Mouse (Mus musculus) lung, postnatal 0 days (tissue): ENCODE data around the gene Crhr1. TPM values are rescaled to one million over a fixed set of nuclear protein-coding genes. Genes with fewer than 3 reads are reported as not detected.

ENCODE experiments used
- ATAC-seq: fragments of 200-750 bp; cut with Nextera tagmentation; 2 replicates; pipeline ENCODE4 v1.8.0; 2017; ENCODE audit warnings: moderate library complexity
- DNase-seq: peaks from one replicate; pipeline ENCODE4 v3.0.0-alpha.2; 2016; ENCODE audit warnings: low spot score
- H3K27ac ChIP-seq: fragments of 300-500 bp; sonication (generic); 2 replicates; pipeline ENCODE4 v1.5.1; 2014; ENCODE audit warnings: antibody characterized with exemption, mild to moderate bottlenecking, low read length, mixed read lengths
- H3K27me3 ChIP-seq: fragments of 300-500 bp; sonication (generic); replicated peaks from 2 replicates; pipeline ENCODE4 v1.6.1; 2014; ENCODE audit warnings: low read length, mixed read lengths; ENCODE audit not compliant: insufficient read depth
- H3K36me3 ChIP-seq: fragments of 300-500 bp; sonication (generic); 2 replicates; pipeline ENCODE4 v1.6.1; 2014; ENCODE audit warnings: low read length, mixed read lengths; ENCODE audit not compliant: insufficient read depth
- H3K4me1 ChIP-seq: fragments of 300-500 bp; sonication (generic); 2 replicates; pipeline ENCODE4 v1.6.1; 2014; ENCODE audit warnings: antibody characterized with exemption, low read depth, low read length, mixed read lengths; ENCODE audit not compliant: insufficient read depth
- H3K4me2 ChIP-seq: fragments of 300-500 bp; sonication (generic); replicated peaks from 2 replicates; pipeline ENCODE4 v1.6.1; 2014; ENCODE audit warnings: low read depth, mild to moderate bottlenecking, low read length, moderate library complexity, mixed read lengths
- H3K4me3 ChIP-seq: fragments of 300-500 bp; sonication (generic); 2 replicates; pipeline ENCODE4 v1.5.1; 2014; ENCODE audit warnings: low read depth, low read length
- H3K9ac ChIP-seq: fragments of 300-500 bp; sonication (generic); replicated peaks from 2 replicates; pipeline ENCODE4 v1.6.1; 2014; ENCODE audit warnings: low read depth, mild to moderate bottlenecking
- H3K9me3 ChIP-seq: fragments of 300-500 bp; sonication (generic); 2 replicates; pipeline ENCODE4 v1.6.1; 2016; ENCODE audit warnings: low read length, mixed read lengths
- CTCF ChIP-seq: IDR thresholded peaks from 2 replicates; pipeline ENCODE4 v1.5.1; 2016; ENCODE audit warnings: antibody characterized with exemption, mild to moderate bottlenecking
- EP300 ChIP-seq: IDR thresholded peaks from 2 replicates; pipeline ENCODE4 v1.6.1; 2016; ENCODE audit warnings: antibody characterized with exemption, mild to moderate bottlenecking, control low read depth
- WGBS: fragments of 180-500 bp; shearing (Covaris S2); extraction: QIAGEN DNeasy Blood & Tissue Kit; methylation state at CpG from one replicate; pipeline ENCODE4 v1.1.7; 2014; 5-methylcytosine and 5-hydroxymethylcytosine counted together
- polyA plus RNA-seq: library from polyadenylated mRNA; unstranded; fragments of >200 nt; fragmentation: Nextera tagmentation; extraction: Ambion mirVana; gene quantifications from 2 replicates; pipeline ENCODE4 v1.2.1, GENCODE M21; 2015

The Crhr1 gene
- polyA plus RNA-seq, 1 experiment from 2014 or later = not detected

DNA sequence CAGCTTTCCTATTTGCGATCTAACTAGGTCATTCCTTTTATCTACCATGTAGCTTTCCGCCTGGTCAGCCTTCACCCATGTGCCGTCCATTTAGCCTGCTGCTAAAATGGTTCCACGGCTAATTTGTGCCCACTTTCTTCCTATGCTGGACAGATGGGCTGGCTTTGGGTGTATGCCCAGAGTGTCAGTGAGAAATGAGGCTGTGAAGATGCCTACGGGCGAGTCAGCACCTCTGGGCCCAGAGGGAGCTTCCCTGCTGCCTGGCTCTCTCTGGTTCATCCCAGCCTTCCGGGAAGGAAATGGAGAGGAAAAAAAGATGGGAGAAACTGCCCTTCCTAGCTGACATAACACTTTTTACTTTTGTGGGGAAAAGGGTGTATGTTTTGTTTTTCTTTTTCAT, 36.1 kb upstream of the Crhr1 start:
- H3K36me3 ChIP-seq = no peaks in the 10 kb centered on the region
- H3K9ac ChIP-seq = no peak overlapping the region
- 86% methylated on average over 7 of the region's 7 CpGs for WGBS
- no peaks in the 10 kb centered on the region for H3K27me3 ChIP-seq
- no peak for TF ChIP-seq EP300
- TF ChIP-seq CTCF = no peak
- no peaks in the 10 kb centered on the region for H3K4me1 ChIP-seq
- no peak overlapping the region for H3K4me2 ChIP-seq
- no peaks in the 10 kb centered on the region for H3K9me3 ChIP-seq
- H3K27ac ChIP-seq = no peak overlapping the region
- ATAC-seq (no peak), DNase-seq (no peak)
- no peak overlapping the region for H3K4me3 ChIP-seq

DNA sequence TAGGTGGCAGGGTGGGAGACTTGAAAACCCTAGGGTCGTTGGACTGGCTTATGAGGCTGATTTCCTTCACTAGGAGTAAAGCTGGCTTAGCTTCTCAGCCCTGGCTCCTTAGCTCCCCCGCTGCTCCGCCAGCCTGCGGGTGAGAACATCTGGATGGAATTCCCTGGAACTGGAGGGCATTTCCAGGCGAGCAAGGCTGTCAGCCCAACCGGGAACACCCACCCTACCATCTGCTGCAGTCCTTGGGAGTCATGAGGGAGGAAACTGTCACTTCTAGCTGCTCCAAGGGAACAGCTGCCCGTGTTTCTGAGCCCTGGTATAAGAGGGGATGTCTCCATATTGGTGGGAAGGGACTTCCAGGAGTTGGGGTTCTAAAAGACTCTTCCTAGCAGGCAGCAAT, 33.1 kb upstream of the Crhr1 start:
- no peak for ATAC-seq
- Histone ChIP-seq H3K4me3 (no peak overlapping the region), H3K4me1 (no peaks in the 10 kb centered on the region), H3K9me3 (no peaks in the 10 kb centered on the region), H3K36me3 (no peaks in the 10 kb centered on the region), H3K27me3 (no peaks in the 10 kb centered on the region), H3K9ac (no peak overlapping the region), H3K27ac (no peak overlapping the region), H3K4me2 (no peak overlapping the region)
- WGBS = 17% methylated on average over 7 of the region's 7 CpGs
- no peak for DNase-seq
- TF ChIP-seq CTCF = no peak
- TF ChIP-seq EP300 = no peak

DNA sequence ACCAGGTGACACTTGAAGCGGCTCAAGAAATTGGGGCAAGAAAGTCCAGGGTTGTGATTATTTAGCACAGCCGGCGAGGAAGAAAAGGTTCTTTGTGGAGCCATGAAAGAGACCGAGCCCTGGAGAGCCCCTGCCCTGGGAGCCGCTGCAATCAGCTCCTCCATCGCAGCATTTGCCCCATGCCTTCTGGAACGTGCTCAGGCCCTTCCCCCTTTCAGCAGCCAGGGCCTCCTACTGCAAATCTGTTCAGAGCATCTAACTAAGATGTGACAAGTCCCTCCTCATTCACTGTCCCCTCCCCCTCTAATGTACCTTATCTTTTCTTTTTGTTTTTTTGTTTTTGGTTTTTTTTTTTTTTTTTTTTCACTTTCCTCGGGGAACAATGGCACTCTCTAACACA, 30.0 kb upstream of the Crhr1 start:
- DNase-seq (no peak), ATAC-seq (no peak)
- WGBS = 23% methylated on average over 8 of the region's 8 CpGs
- Histone ChIP-seq H3K27me3 (no peaks in the 10 kb centered on the region), H3K36me3 (no peaks in the 10 kb centered on the region), H3K9me3 (no peaks in the 10 kb centered on the region), H3K4me1 (no peaks in the 10 kb centered on the region), H3K4me2 (no peak overlapping the region), H3K9ac (no peak overlapping the region), H3K27ac (no peak overlapping the region), H3K4me3 (no peak overlapping the region)
- TF ChIP-seq EP300 (no peak), CTCF (no peak)

DNA sequence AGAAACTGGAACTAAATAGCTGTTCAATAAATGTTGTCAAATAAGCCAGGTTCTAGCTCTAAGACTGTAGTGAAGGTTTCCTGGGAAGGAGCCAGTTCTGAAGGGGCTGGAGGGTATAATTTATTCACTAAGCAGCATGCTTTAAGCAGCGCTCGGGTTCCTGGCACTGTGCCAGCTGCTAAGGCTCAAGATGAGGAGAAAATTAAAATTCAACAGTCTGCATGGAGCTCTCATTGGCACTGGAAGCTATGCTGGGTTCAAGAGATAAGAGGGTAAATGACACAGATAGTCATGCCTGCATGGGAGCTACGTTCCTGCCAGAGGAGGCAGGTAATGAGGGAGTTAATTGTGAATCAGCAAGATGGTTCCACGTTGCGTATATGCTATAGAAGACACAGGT, 26.3 kb upstream of the Crhr1 start:
- no peaks in the 10 kb centered on the region for H3K27me3 ChIP-seq
- no peaks in the 10 kb centered on the region for H3K9me3 ChIP-seq
- WGBS = 35% methylated on average over 5 of the region's 5 CpGs

GRCm38 (mm10) chr11:104106969-104107368, 25.7 kb upstream of the Crhr1 start:
- H3K4me2 ChIP-seq = no peak overlapping the region
- no peak for DNase-seq
- H3K27ac ChIP-seq = no peak overlapping the region

More for the DNA sequence above, 26.3 kb upstream of the Crhr1 start:
- ATAC-seq = no peak
- no peaks in the 10 kb centered on the region for H3K4me1 ChIP-seq
- H3K27ac ChIP-seq = no peak overlapping the region
- H3K36me3 ChIP-seq = no peaks in the 10 kb centered on the region
- no peak overlapping the region for H3K4me2 ChIP-seq
- no peak overlapping the region for H3K4me3 ChIP-seq
- no peak overlapping the region for H3K9ac ChIP-seq
- no peak for DNase-seq
- TF ChIP-seq CTCF (no peak), EP300 (no peak)

GRCm38 (mm10) chr11:104110366-104110765, 22.3 kb upstream of the Crhr1 start:
- TF ChIP-seq EP300 (no peak), CTCF (no peak)
- DNase-seq (no peak), ATAC-seq (no peak)
- H3K27me3 ChIP-seq = no peaks in the 10 kb centered on the region
- H3K36me3 ChIP-seq = no peaks in the 10 kb centered on the region
- H3K4me2 ChIP-seq = no peak overlapping the region
- no peak overlapping the region for H3K4me3 ChIP-seq
- no peak overlapping the region for H3K9ac ChIP-seq
- H3K9me3 ChIP-seq = no peaks in the 10 kb centered on the region
- no peak overlapping the region for H3K27ac ChIP-seq
- no peaks in the 10 kb centered on the region for H3K4me1 ChIP-seq
- WGBS = 55% methylated on average over 1 of the region's 1 CpGs

More at GRCm38 (mm10) chr11:104106969-104107368, 25.7 kb upstream of the Crhr1 start:
- Histone ChIP-seq H3K36me3 (no peaks in the 10 kb centered on the region), H3K27me3 (no peaks in the 10 kb centered on the region), H3K9me3 (no peaks in the 10 kb centered on the region), H3K9ac (no peak overlapping the region), H3K4me1 (no peaks in the 10 kb centered on the region), H3K4me3 (no peak overlapping the region)
- TF ChIP-seq EP300 (no peak), CTCF (no peak)
- ATAC-seq = no peak
- WGBS = 81% methylated on average over 2 of the region's 2 CpGs

GRCm38 (mm10) chr11:104111851-104112250, 20.8 kb upstream of the Crhr1 start:
- Histone ChIP-seq H3K4me2 (no peak overlapping the region), H3K27me3 (no peaks in the 10 kb centered on the region), H3K4me3 (no peak overlapping the region), H3K27ac (no peak overlapping the region), H3K4me1 (no peaks in the 10 kb centered on the region), H3K9ac (no peak overlapping the region), H3K9me3 (no peaks in the 10 kb centered on the region), H3K36me3 (no peaks in the 10 kb centered on the region)
- 70% methylated on average over 11 of the region's 11 CpGs for WGBS
- no peak for TF ChIP-seq EP300
- TF ChIP-seq CTCF = no peak
- no peak for DNase-seq
- ATAC-seq = no peak
